In the genomic region with DNA sequence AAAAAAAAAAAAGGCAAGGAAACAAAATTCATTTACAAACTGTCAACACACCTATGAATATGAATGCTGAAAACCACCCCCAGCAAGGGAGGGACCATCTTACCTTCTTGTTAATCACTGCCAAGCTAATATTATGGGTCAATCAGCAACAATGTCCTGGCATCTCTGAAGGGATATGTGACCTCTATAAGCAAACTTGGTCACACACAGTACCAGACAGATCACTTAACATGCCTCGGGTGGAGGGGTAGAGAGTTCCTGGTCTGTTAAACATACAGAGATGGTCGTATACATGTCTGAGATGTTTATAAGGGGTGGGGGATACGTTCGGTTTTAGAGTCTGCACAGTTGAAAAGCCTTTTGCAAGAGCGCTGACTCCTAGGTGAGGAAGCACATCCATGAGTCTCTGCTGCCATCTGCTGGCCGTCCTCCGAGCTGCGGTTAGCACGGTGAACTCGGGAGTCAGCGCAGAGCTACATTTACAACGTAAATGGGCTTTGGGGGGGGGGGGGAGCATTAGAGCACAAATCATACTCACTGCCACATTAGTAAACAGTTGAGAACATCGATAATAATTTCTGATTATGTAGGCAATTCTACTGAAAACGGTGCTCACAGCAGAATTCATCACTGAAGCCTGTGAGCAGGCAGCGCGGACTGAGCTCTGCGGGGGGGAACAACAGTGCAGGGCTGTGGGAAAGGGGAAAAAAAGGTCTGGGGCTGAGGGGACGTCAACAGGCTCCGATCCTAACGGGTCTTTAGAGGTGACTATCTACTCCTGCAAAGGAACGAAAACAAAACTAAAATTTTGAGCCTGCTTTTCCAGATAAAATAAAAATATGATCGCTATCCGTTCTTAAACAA, we compare ENCODE assay signal across 7 mouse cellular contexts.
DNase-seq lines count a peak whose midpoint lies in the region; ATAC-seq and TF ChIP-seq lines count a peak whose summit lies in the region.

No protein-coding gene starts in this region.

- H3K27me3 ChIP-seq in limb, embryonic 10.5 days (ENCODE audit: low read depth, poor library complexity, severe bottlenecking), result no peaks in the 10 kb centered on the region
- no peaks in the 10 kb centered on the region for H3K27me3 ChIP-seq in midbrain, embryonic 16.5 days (ENCODE audit: control insufficient read depth, insufficient read depth, low read depth, low read length)
- H3K27me3 ChIP-seq in spleen, adult 2 months (ENCODE audit: control insufficient read depth, insufficient read depth, low read length), result no peaks in the 10 kb centered on the region

- ATAC-seq in midbrain, embryonic 16.5 days, result peak; percentile 90

- TF ChIP-seq POLR2A in spleen, adult 2 months (IDR thresholded peaks at IDR 0.05; ENCODE audit: low read depth, low read length), result no peak

- 0 out of 2 replicates have a peak overlapping the region, but pooled peaks have one; percentile 17 for H3K9ac ChIP-seq in midbrain, embryonic 16.5 days (ENCODE audit: low read depth, low read length)

- H3K4me2 ChIP-seq in midbrain, embryonic 16.5 days (ENCODE audit: low read length), result peak overlapping the region; percentile 43

- H3K4me3 ChIP-seq in limb, embryonic 10.5 days, result no peak overlapping the region; the same call in 1 of the 2 replicates
- peak overlapping the region; percentile 17 for H3K4me3 ChIP-seq in midbrain, embryonic 16.5 days (ENCODE audit: low read depth, low read length)
- no peak overlapping the region for H3K4me3 ChIP-seq in spleen, adult 2 months (ENCODE audit: extremely low read depth, insufficient read depth, insufficient read length)

- 36% methylated on average over 23 of the region's 23 CpGs for WGBS in limb, embryonic 10.5 days
- WGBS in midbrain, embryonic 16.5 days, result 24% methylated on average over 23 of the region's 23 CpGs
- 32% methylated on average over 23 of the region's 23 CpGs for WGBS in spleen, adult 2 months

- TF ChIP-seq CTCF in spleen, adult 2 months (IDR thresholded peaks at IDR 0.05; ENCODE audit: extremely low read depth, insufficient read depth, insufficient read length, insufficient replicate concordance), result peak; percentile 93

- no peak overlapping the region for H3K27ac ChIP-seq in limb, embryonic 10.5 days
- no peak overlapping the region; the same call in 1 of the 2 replicates for H3K27ac ChIP-seq in midbrain, embryonic 16.5 days (ENCODE audit: low read length)
- no peak overlapping the region for H3K27ac ChIP-seq in spleen, adult 2 months (ENCODE audit: insufficient read depth, low read length)

- H3K4me1 ChIP-seq in limb, embryonic 10.5 days, result 0 out of 2 replicates have a peak, but pooled peaks cover 2% of the 10 kb centered on the region
- peaks cover 3% of the 10 kb centered on the region; the same call in 1 of the 2 replicates for H3K4me1 ChIP-seq in midbrain, embryonic 16.5 days (ENCODE audit: control insufficient read depth, insufficient read depth, low read length)
- H3K4me1 ChIP-seq in spleen, adult 2 months (ENCODE audit: control insufficient read depth, insufficient read depth, insufficient read length), result no peaks in the 10 kb centered on the region

- no peaks in the 10 kb centered on the region for H3K36me3 ChIP-seq in limb, embryonic 10.5 days
- H3K36me3 ChIP-seq in midbrain, embryonic 16.5 days (ENCODE audit: control insufficient read depth, insufficient read depth, low read length), result no peaks in the 10 kb centered on the region
- H3K36me3 ChIP-seq in spleen, adult 2 months (ENCODE audit: control insufficient read depth, insufficient read depth, low read length), result no peaks in the 10 kb centered on the region

- no peaks in the 10 kb centered on the region; the same call in 1 of the 2 replicates for H3K9me3 ChIP-seq in limb, embryonic 10.5 days (replicated peaks)
- H3K9me3 ChIP-seq in midbrain, embryonic 16.5 days (replicated peaks; ENCODE audit: control insufficient read depth, low read length, poor library complexity, severe bottlenecking), result no peaks in the 10 kb centered on the region

- DNase-seq in adrenal gland, postnatal 10 days, result peak; percentile 94
- peak; percentile 83 for DNase-seq in embryo, embryonic 11.5 days (ENCODE audit: low read depth, low spot score)
- peak; percentile 91 for DNase-seq in heart, adult 11 months
- DNase-seq in kidney, adult 18-20 months, result peak; percentile 85
- peak; percentile 98 for DNase-seq in limb, embryonic 10.5 days (ENCODE audit: low spot score)
- peak; percentile 8 to 72 for DNase-seq in spleen, adult 2 months (ENCODE audit: low read depth in 1 of 2, low spot score in 2 of 2)

Comparison
In these comparisons a context has a peak if more than half of its experiments do, and no peak if none do; other contexts are left out.
1. DNase-seq: peak in every context shown above with its lines; median percentile 98 in limb, embryonic 10.5 days; 94 in adrenal gland, postnatal 10 days; 91 in heart, adult 11 months; 85 in kidney, adult 18-20 months; 83 in embryo, embryonic 11.5 days; 40 in spleen, adult 2 months.